Mouse (Mus musculus): ENCODE data around the gene Sgk2.

The Sgk2 gene

GRCm38 (mm10) chr2:163061203-163062118 lies 74.3 kb downstream of the Sgk2 start:
- DNase-seq = no peak

- DNase-seq = no peak
These were observed 75.0 kb downstream of the Sgk2 start for GRCm38 (mm10) chr2:163062119-163062508.
